Mouse (Mus musculus): ENCODE results near the gene Notum. TPM values are rescaled to one million over a fixed set of nuclear protein-coding genes. Genes with fewer than 3 reads are reported as not detected.

Notum gene
- total RNA-seq, 2 experiments from 2014 or later, result 0.20 TPM; not detected in 1

Small RNAs within 50 kb of the gene (microRNA-seq; reads per million reads assigned to microRNA genes)
- gene Mir6936, result not detected

Other genes starting within 250 kb of the Notum start
- gene Nploc4, start 223.5 kb downstream of the Notum start, total RNA-seq (2021), result 10 to 100 TPM; 53.0 to 59.3 TPM
- gene Tspan10, start 218.5 kb downstream of the Notum start, total RNA-seq (2021), result 1 to 10 TPM; 1.4 to 1.6 TPM
- under 1 TPM; 0.47 to 0.84 TPM for gene Pde6g, start 207.7 kb downstream of the Notum start, total RNA-seq (2021)
- 10 to 100 TPM; 53.7 to 56.4 TPM for gene Oxld1, start 203.1 kb downstream of the Notum start, total RNA-seq (2021)
- gene Ccdc137, start 203.1 kb downstream of the Notum start, total RNA-seq (2021), result 1 to 10 TPM; 7.9 to 8.9 TPM
- gene Arl16, start 193.6 kb downstream of the Notum start, total RNA-seq (2021), result 10 to 100 TPM; 10.5 to 10.6 TPM
- gene Mrpl12, start 176.6 kb downstream of the Notum start, total RNA-seq (2021), result 100 to 1,000 TPM; 253 to 263 TPM
- gene Slc25a10, start 169.3 kb downstream of the Notum start, total RNA-seq (2021), result 10 to 100 TPM; 13.1 to 14.8 TPM
- 1 to 10 TPM; 1.3 to 1.5 TPM for gene Gcgr, start 130.5 kb downstream of the Notum start, total RNA-seq (2021)
- gene Mcrip1, start 111.4 kb downstream of the Notum start, total RNA-seq (2021), result 10 to 100 TPM; 44.1 to 46.9 TPM
- not detected for gene Ppp1r27, start 110.0 kb downstream of the Notum start, total RNA-seq (2021)
- gene P4hb, start 87.9 kb downstream of the Notum start, total RNA-seq (2021), result 100 to 1,000 TPM; 228 to 255 TPM
- 100 to 1,000 TPM; 142 to 158 TPM for gene Arhgdia, start 79.6 kb downstream of the Notum start, total RNA-seq (2021)
- 10 to 100 TPM; 49.3 to 52.6 TPM for gene Alyref, start 62.8 kb downstream of the Notum start, total RNA-seq (2021)
- 10 to 100 TPM; 82.6 to 90.3 TPM for gene Anapc11, start 62.8 kb downstream of the Notum start, total RNA-seq (2021)
- gene Npb, start 52.7 kb downstream of the Notum start, total RNA-seq (2021), result not detected
- 10 to 100 TPM; 54.2 to 59.3 TPM for gene Pcyt2, start 43.2 kb downstream of the Notum start, total RNA-seq (2021)
- 1 to 10 TPM; 7.7 to 8.3 TPM for gene Sirt7, start 35.9 kb downstream of the Notum start, total RNA-seq (2021)
- 10 to 100 TPM; 38.7 to 42.1 TPM for gene Mafg, start 27.6 kb downstream of the Notum start, total RNA-seq (2021)
- 1 to 10 TPM; 1.6 to 2.3 TPM for gene Pycr1, start 17.4 kb downstream of the Notum start, total RNA-seq (2021)
- 10 to 100 TPM; 78.3 to 78.8 TPM for gene Myadml2, start 13.0 kb downstream of the Notum start, total RNA-seq (2021)
- 10 to 100 TPM; 33.0 to 33.9 TPM for gene Aspscr1, start 11.8 kb upstream of the Notum start, total RNA-seq (2021)
- gene Cenpx, start 52.6 kb upstream of the Notum start, total RNA-seq (2021), result 10 to 100 TPM; 31.2 to 35.7 TPM
- 1 to 10 TPM; 5.6 to 6.2 TPM for gene Lrrc45, start 52.8 kb upstream of the Notum start, total RNA-seq (2021)
- 1 to 10 TPM; 1.2 to 1.8 TPM for gene Rac3, start 60.3 kb upstream of the Notum start, total RNA-seq (2021)
- gene Dcxr, start 66.1 kb upstream of the Notum start, total RNA-seq (2021), result 1 to 10 TPM; 6.8 to 7.5 TPM
- gene Cbr2, start 70.9 kb upstream of the Notum start, total RNA-seq (2021), result 10 to 100 TPM; 16.7 to 22.1 TPM
- gene Hmga1b, start 101.6 kb upstream of the Notum start, total RNA-seq (2021), result 10 to 100 TPM; 21.2 to 40.2 TPM
- 10 to 100 TPM; 12.3 to 13.9 TPM for gene Rfng, start 123.0 kb upstream of the Notum start, total RNA-seq (2021)
- gene Gps1, start 123.1 kb upstream of the Notum start, total RNA-seq (2021), result 10 to 100 TPM; 52.2 to 57.0 TPM
- gene Dus1l, start 135.2 kb upstream of the Notum start, total RNA-seq (2021), result 10 to 100 TPM; 26.8 to 27.8 TPM
- 10 to 100 TPM; 29.8 to 52.8 TPM for gene Fasn, start 163.4 kb upstream of the Notum start, total RNA-seq (2021)